Mouse (Mus musculus) neural tube, embryonic 10.5 days (tissue): ENCODE measurements around the gene Taf3.

ENCODE experiments used
- DNase-seq: peaks from one replicate; pipeline ENCODE4 v3.0.0-alpha.2; 2017; ENCODE audit warnings: low spot score; ENCODE audit errors: extremely low spot score

The Taf3 gene

GRCm38 (mm10) chr2:9890906-9891305 is 157.5 kb downstream of the Taf3 start:
- DNase-seq: peak; percentile 44

GRCm38 (mm10) chr2:9890251-9890650 is 158.1 kb downstream of the Taf3 start:
- DNase-seq: no peak

GRCm38 (mm10) chr2:9889651-9890183 is 158.7 kb downstream of the Taf3 start, which contains the start of gene Gata3:
Gene Gata3 (minus strand): TSS chr2:9890034.
- peak; percentile 49 for DNase-seq

GRCm38 (mm10) chr2:9888913-9889650 is 159.3 kb downstream of the Taf3 start, which contains the start of gene 9230102O04Rik:
Gene 9230102O04Rik (minus strand): TSS chr2:9889540.
- DNase-seq: peak; percentile 71

- DNase-seq: no peak
These were observed 160.8 kb downstream of the Taf3 start for GRCm38 (mm10) chr2:9887636-9888035.

- DNase-seq: peak; percentile 35
These were observed 161.3 kb downstream of the Taf3 start for GRCm38 (mm10) chr2:9886921-9887610.

- DNase-seq: no peak
These were observed 162.4 kb downstream of the Taf3 start for GRCm38 (mm10) chr2:9886031-9886430.

GRCm38 (mm10) chr2:9885217-9885770 is 163.1 kb downstream of the Taf3 start:
- DNase-seq: no peak

GRCm38 (mm10) chr2:9884533-9885216 is 163.7 kb downstream of the Taf3 start:
- peak; percentile 60 for DNase-seq

- DNase-seq: no peak
These were observed 164.4 kb downstream of the Taf3 start for GRCm38 (mm10) chr2:9883803-9884532.

GRCm38 (mm10) chr2:9882926-9883802 is 165.2 kb downstream of the Taf3 start:
- DNase-seq: peak; percentile 74

- no peak for DNase-seq
These were observed 165.9 kb downstream of the Taf3 start for GRCm38 (mm10) chr2:9882371-9882925.

GRCm38 (mm10) chr2:9881611-9882023 is 166.8 kb downstream of the Taf3 start:
- peak; percentile 71 for DNase-seq

- peak; percentile 76 for DNase-seq
These were observed 167.3 kb downstream of the Taf3 start, which contains the start of gene 4930412O13Rik for GRCm38 (mm10) chr2:9881051-9881591. Gene 4930412O13Rik (plus strand): TSS chr2:9881252.

GRCm38 (mm10) chr2:9880271-9880670 is 168.1 kb downstream of the Taf3 start:
- DNase-seq: no peak

GRCm38 (mm10) chr2:9879493-9879892 is 168.9 kb downstream of the Taf3 start:
- peak; percentile 93 for DNase-seq

GRCm38 (mm10) chr2:9879092-9879491 is 169.3 kb downstream of the Taf3 start:
- no peak for DNase-seq

GRCm38 (mm10) chr2:9878564-9879081 is 169.8 kb downstream of the Taf3 start:
- DNase-seq: peak; percentile 77
